Mouse (Mus musculus) gastrocnemius, postnatal 14 days (tissue): ENCODE measurements around the gene Fem1b. TPM values are rescaled to one million over a fixed set of nuclear protein-coding genes. Genes with fewer than 3 reads are reported as not detected.
"Not testable (repeated sequence)": the region's sequence is repeated elsewhere in the genome, so short reads cannot be mapped to it uniquely, and the experiment has no call there.

Experiments
- DNase-seq: peaks from one replicate; pipeline ENCODE4 v3.0.0; 2021; ENCODE audit warnings: mixed read lengths
- intact Hi-C: fragments of 180-260 bp; cut with DNase I; formaldehyde crosslinking; loops from one replicate; pipeline ENCODE4 v1.15.1; 2025; ENCODE audit warnings: low total_unique reads
- total RNA-seq, 2 experiments: library from RNA; stranded (reverse); gene quantifications; 2 replicates each; pipeline ENCODE4 v1.2.3; 2021

The Fem1b gene
- total RNA-seq, 2 experiments from 2014 or later = 15.9 to 19.0 TPM

DNA sequence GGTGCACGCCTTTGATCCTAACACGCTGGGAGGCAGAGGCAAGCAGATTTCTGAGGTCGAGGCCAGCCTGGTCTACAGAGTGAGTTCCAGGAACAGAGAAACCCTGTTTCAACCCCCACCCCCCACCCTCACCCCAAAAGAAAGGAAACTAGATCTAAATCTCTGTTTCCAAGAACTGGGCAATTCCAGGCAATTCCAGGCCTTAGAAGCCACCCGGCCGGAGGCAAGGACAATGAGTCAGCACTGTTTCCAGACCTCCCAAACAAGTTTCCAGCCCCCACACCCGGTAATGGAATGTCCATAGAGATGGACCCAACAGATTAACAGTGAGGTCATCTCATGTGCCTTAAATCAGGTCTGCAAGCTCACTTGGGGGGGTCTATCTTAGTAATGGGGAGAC is 18.1 kb upstream of the Fem1b start:
- no peak for DNase-seq
- intact Hi-C loops = no loop called here

GRCm38 (mm10) chr9:62828662-62829086 is 16.9 kb upstream of the Fem1b start:
- peak; percentile 95 for DNase-seq
- intact Hi-C loops = no loop called here

- intact Hi-C loops = no loop called here
- no peak for DNase-seq
Measured at GRCm38 (mm10) chr9:62827939-62828652, 16.4 kb upstream of the Fem1b start.

DNA sequence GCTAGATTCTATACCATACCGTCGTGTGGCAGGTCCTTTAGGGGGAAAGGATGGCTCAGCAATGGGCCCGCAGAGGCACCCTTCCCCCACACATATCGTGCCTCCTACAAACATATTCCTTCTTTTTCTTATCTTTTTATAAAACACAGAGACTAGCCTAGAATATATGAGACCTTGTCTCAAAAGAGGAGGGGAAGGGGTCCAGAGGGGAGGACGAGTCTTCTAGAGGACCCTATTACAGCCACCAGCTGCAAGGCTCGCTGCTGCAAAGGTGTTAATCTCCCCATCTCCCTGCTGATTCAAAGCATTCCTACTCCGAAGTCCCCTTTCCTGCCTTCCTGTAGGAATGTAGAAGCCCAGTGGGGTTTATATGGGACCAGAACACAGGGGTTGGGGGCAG is 14.7 kb upstream of the Fem1b start:
- intact Hi-C loops = no loop called here
- DNase-seq = no peak

- intact Hi-C loops = no loop called here
Measured at GRCm38 (mm10) chr9:62825791-62826393, 14.2 kb upstream of the Fem1b start.

DNA sequence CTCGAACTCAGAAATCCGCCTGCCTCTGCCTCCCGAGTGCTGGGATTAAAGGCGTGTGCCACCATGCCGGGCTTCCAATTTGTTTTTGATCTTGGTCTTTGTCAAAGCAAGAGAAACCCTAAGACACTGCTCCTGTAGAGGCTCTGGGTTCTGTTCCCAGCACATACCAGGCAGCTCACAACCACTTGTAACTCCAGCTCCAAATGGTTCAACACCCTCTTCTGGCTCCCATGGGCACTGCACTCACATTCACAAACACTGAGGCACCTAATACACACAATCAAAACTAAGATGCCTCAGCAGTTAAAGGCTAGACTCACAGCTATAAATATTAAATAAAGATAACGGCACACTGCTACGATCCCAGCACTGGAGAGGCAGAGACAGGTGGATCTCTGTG is 10.1 kb upstream of the Fem1b start:
- no peak for DNase-seq

More at GRCm38 (mm10) chr9:62825791-62826393, 14.2 kb upstream of the Fem1b start:
- no peak for DNase-seq

GRCm38 (mm10) chr9:62820829-62821228 is 9.1 kb upstream of the Fem1b start:
- intact Hi-C loops = no loop called here

More for the DNA sequence above, 10.1 kb upstream of the Fem1b start:
- intact Hi-C loops = no loop called here

DNA sequence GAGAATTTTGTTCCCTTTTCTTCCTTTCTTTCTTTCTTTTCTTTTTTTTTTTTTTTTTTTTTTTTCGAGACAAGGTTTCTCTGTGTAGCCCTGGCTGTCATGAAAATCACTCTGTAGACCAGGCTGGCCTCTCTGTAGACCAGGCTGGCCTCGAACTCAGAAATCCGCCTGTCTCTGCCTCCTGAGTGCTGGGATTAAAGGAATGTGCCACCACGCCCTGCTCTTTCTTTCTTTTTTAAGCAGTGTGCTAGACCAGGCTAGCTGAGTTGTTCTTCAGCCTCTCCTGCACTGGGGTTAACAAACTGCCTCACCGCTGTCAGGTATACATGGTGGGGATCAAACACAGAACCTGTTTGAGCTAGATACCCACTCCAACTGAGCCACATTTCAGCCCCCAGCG is 8.2 kb upstream of the Fem1b start:
- intact Hi-C loops, DNase-seq: not testable (repeated sequence)

More at GRCm38 (mm10) chr9:62820829-62821228, 9.1 kb upstream of the Fem1b start:
- no peak for DNase-seq

DNA sequence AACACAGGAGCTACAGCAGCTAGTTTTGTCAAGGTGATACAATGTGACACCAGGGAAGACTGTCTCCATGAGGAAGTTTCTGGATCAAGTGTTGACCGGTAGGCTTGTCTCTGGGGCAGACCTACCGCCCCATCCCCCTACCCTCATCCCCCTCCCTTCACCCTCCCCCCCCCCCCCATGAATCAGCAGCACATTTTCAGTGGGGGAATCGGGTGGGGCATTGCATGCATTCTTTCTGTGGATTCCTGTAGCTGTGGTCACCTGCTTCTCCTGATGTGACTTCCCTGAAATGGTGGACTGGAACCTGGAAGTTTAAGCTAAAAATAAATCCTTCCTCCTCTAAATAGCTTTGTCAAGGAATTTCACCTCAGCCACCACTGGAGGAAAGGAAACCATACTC is 7.8 kb upstream of the Fem1b start:
- DNase-seq = no peak
- intact Hi-C loops = no loop called here

- intact Hi-C loops = no loop called here
- DNase-seq = no peak
Measured at GRCm38 (mm10) chr9:62817828-62818614, 6.3 kb upstream of the Fem1b start.

DNA sequence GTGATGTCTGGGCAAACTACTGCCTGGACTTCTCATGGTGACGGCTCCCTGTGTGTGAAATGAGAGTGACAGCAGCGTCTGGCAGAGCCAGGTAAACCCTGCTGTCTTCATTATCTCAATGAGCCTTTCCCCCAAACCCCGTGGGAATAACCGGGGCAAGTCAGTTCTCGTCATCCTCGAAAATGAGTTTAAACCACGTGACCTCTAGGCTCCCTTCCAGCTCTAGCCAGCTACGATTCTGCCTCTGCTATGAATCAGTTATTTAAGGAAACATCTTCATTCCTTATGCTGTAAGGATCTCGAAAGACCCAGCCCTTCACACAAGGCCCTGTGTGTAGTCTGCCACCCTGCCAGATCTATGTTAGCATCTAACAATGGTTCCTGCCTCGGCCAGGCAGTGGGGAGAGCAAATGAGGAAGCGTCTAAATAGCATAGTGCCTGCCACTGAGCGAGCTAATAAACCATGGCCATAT is 5.4 kb upstream of the Fem1b start:
- intact Hi-C loops = no loop called here
- DNase-seq = no peak

- intact Hi-C loops = no loop called here
- DNase-seq = no peak
Measured at GRCm38 (mm10) chr9:62816323-62817098, 4.8 kb upstream of the Fem1b start.

DNA sequence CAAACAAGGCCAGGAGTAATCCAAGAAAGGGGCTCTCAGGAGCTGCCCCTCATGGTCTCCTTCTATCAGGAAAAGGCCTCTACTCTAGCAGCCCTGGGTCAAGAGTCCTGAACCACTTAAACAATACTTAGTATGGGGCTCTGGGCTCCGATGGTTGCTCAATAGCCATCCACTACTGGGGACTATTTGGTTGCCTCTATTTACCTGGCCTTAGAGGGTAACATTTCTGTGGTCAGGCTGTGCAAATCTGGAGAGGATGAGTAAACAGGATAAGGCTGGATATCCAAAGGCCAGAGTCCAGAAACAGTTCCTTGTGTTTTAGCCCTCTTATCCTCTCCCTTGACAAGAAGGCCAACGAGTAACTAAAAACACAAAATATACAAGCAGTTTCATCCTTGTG is 3.0 kb upstream of the Fem1b start:
- DNase-seq = no peak
- intact Hi-C loops = no loop called here

- DNase-seq = no peak
- intact Hi-C loops = no loop called here
Measured at GRCm38 (mm10) chr9:62812216-62813049, 699 bp upstream of the Fem1b start.

- intact Hi-C loops = no loop called here
- no peak for DNase-seq
Measured at GRCm38 (mm10) chr9:62810543-62811515, 905 bp downstream of the Fem1b start.

DNA sequence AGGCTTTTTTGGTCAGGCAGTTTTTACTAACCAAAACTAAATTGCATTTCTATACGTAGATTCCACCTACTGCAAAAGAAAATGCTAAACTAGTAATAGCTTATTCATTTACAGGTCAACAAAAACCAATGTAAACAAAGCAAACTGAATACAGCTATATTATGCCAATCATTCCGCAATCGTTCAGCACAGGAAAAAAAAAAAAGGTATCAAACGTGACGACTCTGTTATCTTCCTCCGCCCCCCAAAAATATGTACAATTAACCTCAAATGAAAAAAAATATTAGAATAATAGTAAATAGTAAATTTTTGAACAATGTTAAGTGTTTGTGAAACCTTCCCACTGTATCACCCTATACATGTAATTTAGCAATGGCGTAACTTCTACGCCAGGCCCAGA is 1.6 kb downstream of the Fem1b start:
- no peak for DNase-seq
- intact Hi-C loops = no loop called here

GRCm38 (mm10) chr9:62799218-62799617 is 12.5 kb downstream of the Fem1b start:
- DNase-seq, intact Hi-C loops: not testable (repeated sequence)

DNA sequence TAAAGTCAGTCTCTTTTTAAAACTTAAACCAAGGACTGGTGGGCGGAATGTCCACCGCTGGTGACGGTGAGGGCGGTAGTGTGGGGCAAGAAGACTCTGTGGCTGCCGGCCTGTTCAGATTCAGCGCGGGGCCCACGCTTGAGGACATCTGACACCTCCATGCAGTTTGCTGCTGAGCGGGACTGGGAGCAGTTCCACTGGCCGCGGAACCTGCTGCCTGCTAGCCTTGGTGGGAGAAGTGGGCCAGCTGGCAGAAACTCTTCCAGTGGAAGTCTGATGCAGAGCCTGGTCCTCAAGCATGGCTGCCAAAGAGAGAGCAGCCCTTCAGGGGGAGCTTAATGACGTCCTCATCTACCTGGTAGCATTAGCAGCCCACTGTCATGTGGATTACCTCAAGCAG is 21.9 kb downstream of the Fem1b start:
- intact Hi-C loops = no loop called here
- DNase-seq = no peak
